Mouse (Mus musculus) forebrain, embryonic 15.5 days (tissue): ENCODE measurements around the gene Zfp652. TPM values are rescaled to one million over a fixed set of nuclear protein-coding genes. Genes with fewer than 3 reads are reported as not detected.

Experiments
- polyA plus RNA-seq: library from polyadenylated mRNA; unstranded; fragments of >200 nt; fragmentation: Nextera tagmentation; extraction: Ambion mirVana; gene quantifications from 2 replicates; pipeline ENCODE4 v1.2.1, GENCODE M21; 2015

The Zfp652 gene
- polyA plus RNA-seq, 1 experiment from 2014 or later, result 35.4 TPM

Other genes with a start within 250 kb of the Zfp652 start
- 6.3 and 6.9 TPM in 2 replicates for gene Nxph3, start 198.1 kb upstream of the Zfp652 start, polyA plus RNA-seq
- gene Ngfr, start 124.9 kb upstream of the Zfp652 start, polyA plus RNA-seq, result 6.1 and 7.9 TPM in 2 replicates
- 187 and 192 TPM in 2 replicates for gene Phb, start 45.7 kb upstream of the Zfp652 start, polyA plus RNA-seq
- gene B130006D01Rik, start 10.9 kb downstream of the Zfp652 start, polyA plus RNA-seq, result 1.4 and 1.9 TPM in 2 replicates
- 0.23 TPM in 1 of 2 replicates, not detected in the other for gene Phospho1, start 111.8 kb downstream of the Zfp652 start, polyA plus RNA-seq
- gene Gngt2, start 124.5 kb downstream of the Zfp652 start, polyA plus RNA-seq, result 2.5 and 2.6 TPM in 2 replicates
- 1.7 and 2.0 TPM in 2 replicates for gene Abi3, start 129.8 kb downstream of the Zfp652 start, polyA plus RNA-seq
- gene B4galnt2, start 202.2 kb downstream of the Zfp652 start, polyA plus RNA-seq, result not detected in 2 replicates